Mouse (Mus musculus) liver, postnatal 0 days (tissue): Measurements from ENCODE around the gene Mylk. TPM values are rescaled to one million over a fixed set of nuclear protein-coding genes. Genes with fewer than 3 reads are reported as not detected.

Experiments used
- ATAC-seq: fragments of 200-750 bp; cut with Nextera tagmentation; 2 replicates; pipeline ENCODE4 v1.8.0; 2017; ENCODE audit warnings: mild to moderate bottlenecking, moderate library complexity
- DNase-seq: peaks from one replicate; pipeline ENCODE4 v3.0.0-alpha.2; 2016
- H3K27ac ChIP-seq: fragments of 300-500 bp; sonication (generic); 2 replicates; pipeline ENCODE4 v1.5.1; 2014; ENCODE audit warnings: antibody characterized with exemption, moderate library complexity, mild to moderate bottlenecking, low read depth
- H3K27me3 ChIP-seq: fragments of 300-500 bp; sonication (generic); 2 replicates; pipeline ENCODE4 v1.6.1; 2014; ENCODE audit warnings: low read length, control low read depth, mixed read lengths; ENCODE audit not compliant: insufficient read depth
- H3K36me3 ChIP-seq: fragments of 300-500 bp; sonication (generic); replicated peaks from 2 replicates; pipeline ENCODE4 v1.6.1; 2014; ENCODE audit warnings: mild to moderate bottlenecking, control low read depth, low read length, moderate library complexity, mixed read lengths; ENCODE audit not compliant: insufficient read depth
- H3K4me1 ChIP-seq: fragments of 300-500 bp; sonication (generic); 2 replicates; pipeline ENCODE4 v1.6.1; 2014; ENCODE audit warnings: antibody characterized with exemption, mild to moderate bottlenecking, control low read depth; ENCODE audit not compliant: insufficient read depth
- H3K4me2 ChIP-seq: fragments of 300-500 bp; sonication (generic); 2 replicates; pipeline ENCODE4 v1.6.1; 2014; ENCODE audit warnings: low read depth, mild to moderate bottlenecking, low read length, moderate library complexity, mixed read lengths
- H3K4me3 ChIP-seq: fragments of 300-500 bp; sonication (generic); 2 replicates; pipeline ENCODE4 v1.5.1; 2014; ENCODE audit warnings: low read depth, low read length
- H3K9ac ChIP-seq: fragments of 300-500 bp; sonication (generic); replicated peaks from 2 replicates; pipeline ENCODE4 v1.6.1; 2014; ENCODE audit warnings: mild to moderate bottlenecking, moderate library complexity
- H3K9me3 ChIP-seq: fragments of 300-500 bp; sonication (generic); 2 replicates; pipeline ENCODE4 v1.6.1; 2016; ENCODE audit warnings: mild to moderate bottlenecking, control low read depth, low read length, mixed read lengths
- CTCF ChIP-seq: sonication (generic); IDR thresholded peaks from 2 replicates; pipeline ENCODE4 v1.5.1; 2016; ENCODE audit warnings: antibody characterized with exemption, low read depth
- EP300 ChIP-seq: IDR thresholded peaks from 2 replicates; pipeline ENCODE4 v1.6.1; 2016; ENCODE audit warnings: antibody characterized with exemption, low read depth, mild to moderate bottlenecking
- WGBS: fragments of 180-500 bp; shearing (Covaris S2); extraction: QIAGEN DNeasy Blood & Tissue Kit; methylation state at CpG from one replicate; pipeline ENCODE4 v1.1.7; 2014; ENCODE audit not compliant: insufficient replicate concordance; 5-methylcytosine and 5-hydroxymethylcytosine counted together
- polyA plus RNA-seq: library from polyadenylated mRNA; unstranded; fragments of >200 nt; fragmentation: Nextera tagmentation; extraction: Ambion mirVana; gene quantifications from 2 replicates; pipeline ENCODE4 v1.2.1, GENCODE M21; 2015

Mylk gene
- polyA plus RNA-seq, 1 experiment from 2014 or later: 4.9 TPM

- no peak overlapping the region for H3K9ac ChIP-seq
- WGBS: 72% methylated on average over 13 of the region's 13 CpGs
- H3K4me2 ChIP-seq: no peak overlapping the region
- no peak for ATAC-seq
- no peak overlapping the region for H3K27ac ChIP-seq
- H3K4me3 ChIP-seq: no peak overlapping the region
- H3K27me3 ChIP-seq: no peaks in the 10 kb centered on the region
- H3K4me1 ChIP-seq: no peaks in the 10 kb centered on the region
- no peak for TF ChIP-seq EP300
- no peak for TF ChIP-seq CTCF
- H3K9me3 ChIP-seq: no peaks in the 10 kb centered on the region
- H3K36me3 ChIP-seq: 0 out of 2 replicates have a peak, but pooled peaks cover 11% of the 10 kb centered on the region
- DNase-seq: no peak
Observed at GRCm38 (mm10) chr16:34986211-34986825, 241.3 kb downstream of the Mylk start.

- Histone ChIP-seq H3K4me3 (no peak overlapping the region), H3K27ac (no peak overlapping the region), H3K9ac (no peak overlapping the region), H3K27me3 (no peaks in the 10 kb centered on the region), H3K36me3 (0 out of 2 replicates have a peak, but pooled peaks cover 9% of the 10 kb centered on the region), H3K9me3 (no peaks in the 10 kb centered on the region), H3K4me1 (0 out of 2 replicates have a peak, but pooled peaks cover 4% of the 10 kb centered on the region), H3K4me2 (no peak overlapping the region)
- ATAC-seq: no peak
- TF ChIP-seq EP300 (no peak), CTCF (no peak)
- DNase-seq: no peak
- WGBS: 68% methylated on average over 3 of the region's 3 CpGs
Observed at GRCm38 (mm10) chr16:34991365-34991764, 246.4 kb downstream of the Mylk start.

DNA sequence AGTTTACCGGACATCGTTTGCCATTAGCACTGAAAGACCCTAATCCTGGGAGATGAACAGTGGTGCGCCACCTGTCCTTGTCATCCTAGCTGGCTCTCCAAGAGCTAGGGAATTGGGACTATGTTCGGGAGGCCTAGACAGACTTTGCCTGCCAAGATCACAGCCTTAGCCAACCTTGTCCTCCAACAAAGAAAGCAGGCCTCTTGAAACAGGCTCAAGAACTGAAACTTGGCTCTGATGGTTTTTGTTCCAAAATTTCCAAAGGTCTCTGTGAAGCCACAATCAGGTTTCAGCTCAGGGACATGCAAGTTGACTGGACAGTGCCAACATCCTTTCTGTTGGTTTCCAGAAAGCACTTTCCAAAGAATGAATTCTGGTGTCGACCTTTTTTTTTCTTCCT lies 247.8 kb downstream of the Mylk start:
- 80% methylated on average over 5 of the region's 5 CpGs for WGBS

DNA sequence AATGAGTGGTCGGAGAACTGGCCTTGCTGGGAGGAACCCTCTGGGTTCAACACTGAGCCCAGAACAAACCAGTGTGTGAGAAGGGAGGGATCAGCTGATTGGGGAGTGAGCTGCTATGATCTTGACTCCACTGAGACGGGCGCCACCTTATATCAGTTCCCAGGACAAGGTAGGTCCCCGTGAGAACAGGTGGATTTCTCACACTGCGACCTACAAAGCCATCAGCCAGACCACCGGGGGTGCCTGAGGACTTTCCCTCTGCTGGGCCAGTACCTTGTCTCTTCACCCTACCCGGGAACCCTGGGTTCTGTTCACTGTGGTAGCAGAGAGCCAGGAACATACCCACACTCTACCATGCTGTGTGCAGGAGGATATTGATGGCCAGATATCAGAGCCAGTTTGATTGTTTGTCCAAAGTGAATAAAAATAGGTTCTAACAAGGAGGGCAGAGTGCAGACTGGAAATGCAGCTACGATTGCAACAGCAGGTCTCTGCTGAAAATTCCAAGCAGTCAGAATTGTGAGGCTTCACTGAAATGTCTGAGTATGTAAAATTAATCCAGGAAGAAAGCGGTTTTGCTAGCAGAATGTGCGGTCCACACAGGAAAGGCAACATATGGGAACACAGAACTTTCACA lies 248.8 kb downstream of the Mylk start:
- TF ChIP-seq CTCF: no peak
- no peak for TF ChIP-seq EP300
- no peaks in the 10 kb centered on the region for H3K36me3 ChIP-seq
- no peaks in the 10 kb centered on the region for H3K9me3 ChIP-seq
- ATAC-seq (no peak), DNase-seq (no peak)
- H3K4me2 ChIP-seq: no peak overlapping the region
- no peak overlapping the region for H3K4me3 ChIP-seq
- no peaks in the 10 kb centered on the region for H3K27me3 ChIP-seq
- WGBS: 76% methylated on average over 10 of the region's 10 CpGs
- no peak overlapping the region for H3K9ac ChIP-seq
- H3K27ac ChIP-seq: no peak overlapping the region
- peaks cover 6% of the 10 kb centered on the region; the same call in 1 of the 2 replicates for H3K4me1 ChIP-seq

More for the DNA sequence above, 247.8 kb downstream of the Mylk start:
- ATAC-seq (no peak), DNase-seq (no peak)
- Histone ChIP-seq H3K27ac (no peak overlapping the region), H3K9ac (no peak overlapping the region), H3K4me3 (no peak overlapping the region), H3K9me3 (no peaks in the 10 kb centered on the region), H3K4me2 (no peak overlapping the region), H3K4me1 (peaks cover 6% of the 10 kb centered on the region; the same call in 1 of the 2 replicates), H3K27me3 (no peaks in the 10 kb centered on the region), H3K36me3 (no peaks in the 10 kb centered on the region)
- TF ChIP-seq CTCF (no peak), EP300 (no peak)

DNA sequence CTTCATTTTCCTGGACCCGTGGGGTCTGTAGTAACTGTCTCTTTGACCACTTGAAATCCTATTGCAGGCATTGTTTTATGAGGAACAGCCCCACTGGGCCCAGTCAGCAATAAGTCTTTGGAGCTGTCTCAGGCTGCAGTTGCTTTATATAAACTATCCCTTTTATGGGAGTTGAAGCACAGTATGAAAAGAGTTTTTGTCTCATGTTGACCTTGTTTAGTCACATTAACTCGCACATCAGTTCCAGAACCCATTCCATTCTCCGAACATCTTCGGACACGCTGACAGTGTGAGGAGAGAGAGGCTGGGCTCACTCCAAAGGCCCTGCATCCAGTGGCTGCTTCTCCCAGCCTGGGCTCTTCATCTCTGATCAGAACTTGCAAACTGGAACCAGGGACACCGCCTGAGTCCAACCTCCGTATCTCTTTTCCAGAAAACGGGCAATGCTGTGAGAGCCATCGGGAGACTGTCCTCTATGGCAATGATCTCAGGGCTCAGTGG lies 249.7 kb downstream of the Mylk start:
- Histone ChIP-seq H3K27ac (no peak overlapping the region), H3K27me3 (no peaks in the 10 kb centered on the region), H3K9ac (no peak overlapping the region), H3K4me3 (no peak overlapping the region), H3K9me3 (no peaks in the 10 kb centered on the region), H3K36me3 (no peaks in the 10 kb centered on the region), H3K4me2 (no peak overlapping the region), H3K4me1 (peaks cover 6% of the 10 kb centered on the region; the same call in 1 of the 2 replicates)
- TF ChIP-seq EP300: no peak
- no peak for TF ChIP-seq CTCF
- ATAC-seq (no peak), DNase-seq (no peak)
- WGBS: 80% methylated on average over 9 of the region's 9 CpGs

DNA sequence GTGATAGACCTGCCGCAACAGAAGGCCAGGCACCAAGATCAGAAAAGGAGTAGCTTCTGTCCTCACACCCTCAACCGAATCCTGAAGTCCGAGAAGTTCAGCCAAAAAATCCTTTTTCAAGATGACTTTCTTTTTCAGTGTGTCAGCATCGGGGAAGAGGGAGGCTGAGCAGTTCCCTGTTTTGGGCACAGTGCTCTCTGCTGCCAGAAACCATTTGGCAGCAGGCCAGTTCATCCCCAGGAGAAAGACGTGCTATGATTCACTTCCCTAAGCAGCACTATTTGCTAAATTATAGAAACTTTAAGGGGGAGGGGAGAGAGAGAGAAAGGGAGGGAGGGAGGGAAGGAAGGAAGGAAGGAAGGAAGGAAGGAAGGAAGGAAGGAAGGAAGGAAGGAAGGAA lies 251.1 kb downstream of the Mylk start:
- 53% methylated on average over 5 of the region's 5 CpGs for WGBS
- H3K27ac ChIP-seq: no peak overlapping the region
- H3K9ac ChIP-seq: no peak overlapping the region
- H3K4me2 ChIP-seq: no peak overlapping the region
- DNase-seq (peak; percentile 48), ATAC-seq (no peak)
- TF ChIP-seq CTCF: no peak
- H3K4me3 ChIP-seq: no peak overlapping the region
- H3K36me3 ChIP-seq: no peaks in the 10 kb centered on the region
- no peaks in the 10 kb centered on the region for H3K9me3 ChIP-seq
- peaks cover 6% of the 10 kb centered on the region; the same call in 1 of the 2 replicates for H3K4me1 ChIP-seq
- H3K27me3 ChIP-seq: no peaks in the 10 kb centered on the region
